In genomic region chr10:93282526-93282964, GRCm38 (mm10) we compare ENCODE assay signal across 9 mouse cellular contexts. TPM values are rescaled to one million over a fixed set of nuclear protein-coding genes. Genes with fewer than 3 reads are reported as not detected.
DNase-seq lines count a peak whose midpoint lies in the region; ATAC-seq and TF ChIP-seq lines count a peak whose summit lies in the region.
"Had no signal": no experiment of that assay in that cellular context is flagged by ENCODE, and none has a peak within 500 bp of the region (broad histone marks: within the 10 kb centered on the region; RNA-seq: fewer than 3 reads in every experiment).

No protein-coding gene starts in this region.

- H3K4me2 ChIP-seq in midbrain, embryonic 11.5 days: no peak overlapping the region
- H3K4me2 ChIP-seq in neural tube, embryonic 14.5 days (ENCODE audit: low read depth, low read length): no peak overlapping the region

- no peak for TF ChIP-seq CTCF in kidney, adult 2 months (conservative IDR thresholded peaks at IDR 0.05; ENCODE audit: insufficient read depth, insufficient read length, low read depth, low read length)

- H3K9me3 ChIP-seq in midbrain, embryonic 10.5 days (replicated peaks): no peaks in the 10 kb centered on the region
- H3K9me3 ChIP-seq in midbrain, embryonic 11.5 days (ENCODE audit: control insufficient read depth, low read length): no peaks in the 10 kb centered on the region
- H3K9me3 ChIP-seq in neural tube, embryonic 14.5 days (ENCODE audit: control insufficient read depth, low read length): no peaks in the 10 kb centered on the region

- no peak for ATAC-seq in midbrain, embryonic 11.5 days (ENCODE audit: low FRiP score)
- peak; percentile 42; the same call in 1 of the 2 replicates for ATAC-seq in neural tube, embryonic 14.5 days (ENCODE audit: low read depth)

- H3K27ac ChIP-seq in midbrain, embryonic 10.5 days (replicated peaks): 0 out of 2 replicates have a peak overlapping the region, but pooled peaks have one; percentile 23
- no peak overlapping the region for H3K27ac ChIP-seq in midbrain, embryonic 11.5 days (ENCODE audit: low read depth, low read length)
- peak overlapping the region; percentile 40 for H3K27ac ChIP-seq in kidney, adult 2 months (ENCODE audit: insufficient read depth, low read depth, low read length)
- H3K27ac ChIP-seq in neural tube, embryonic 14.5 days (ENCODE audit: low read depth, low read length): no peak overlapping the region

- H3K4me3 ChIP-seq in midbrain, embryonic 10.5 days: no peak overlapping the region
- no peak overlapping the region for H3K4me3 ChIP-seq in midbrain, embryonic 11.5 days (ENCODE audit: low read depth, low read length)
- no peak overlapping the region for H3K4me3 ChIP-seq in kidney, adult 2 months (ENCODE audit: insufficient read depth, low read depth, low read length)
- no peak overlapping the region for H3K4me3 ChIP-seq in neural tube, embryonic 14.5 days (ENCODE audit: low read depth, low read length)
- H3K4me3 ChIP-seq: myocyte had no signal

- 59% methylated on average over 12 of the region's 12 CpGs for WGBS in midbrain, embryonic 10.5 days
- WGBS in midbrain, embryonic 11.5 days: 55% methylated on average over 12 of the region's 12 CpGs
- 41% methylated on average over 12 of the region's 12 CpGs for WGBS in kidney, adult 2 months
- 19% methylated on average over 12 of the region's 12 CpGs for WGBS in neural tube, embryonic 14.5 days

- TF ChIP-seq POLR2A in kidney, adult 2 months (IDR thresholded peaks at IDR 0.05; ENCODE audit: low read depth, low read length): no peak

- H3K9ac ChIP-seq in midbrain, embryonic 11.5 days (ENCODE audit: low read length): no peak overlapping the region
- H3K9ac ChIP-seq in neural tube, embryonic 14.5 days (replicated peaks; ENCODE audit: low read depth, low read length): no peak overlapping the region

- peaks cover 13% of the 10 kb centered on the region for H3K4me1 ChIP-seq in midbrain, embryonic 10.5 days
- no peaks in the 10 kb centered on the region for H3K4me1 ChIP-seq in midbrain, embryonic 11.5 days (ENCODE audit: control insufficient read depth, insufficient read depth, low read length)
- H3K4me1 ChIP-seq in kidney, adult 2 months (ENCODE audit: control insufficient read depth, insufficient read depth, low read length): peaks cover 4% of the 10 kb centered on the region
- 0 out of 2 replicates have a peak, but pooled peaks cover 3% of the 10 kb centered on the region for H3K4me1 ChIP-seq in neural tube, embryonic 14.5 days (ENCODE audit: control insufficient read depth, insufficient read depth, low read length)

- H3K27me3 ChIP-seq in midbrain, embryonic 10.5 days (ENCODE audit: low read depth, poor library complexity, severe bottlenecking): no peaks in the 10 kb centered on the region
- H3K27me3 ChIP-seq in midbrain, embryonic 11.5 days (ENCODE audit: control insufficient read depth, insufficient read depth, low read length): no peaks in the 10 kb centered on the region
- no peaks in the 10 kb centered on the region for H3K27me3 ChIP-seq in kidney, adult 2 months (replicated peaks; ENCODE audit: control insufficient read depth, insufficient read depth, low read length)
- no peaks in the 10 kb centered on the region for H3K27me3 ChIP-seq in neural tube, embryonic 14.5 days (ENCODE audit: control insufficient read depth, insufficient read depth, low read length)

- 0 out of 2 replicates have a peak, but pooled peaks cover 11% of the 10 kb centered on the region for H3K36me3 ChIP-seq in midbrain, embryonic 10.5 days
- no peaks in the 10 kb centered on the region for H3K36me3 ChIP-seq in midbrain, embryonic 11.5 days (ENCODE audit: control insufficient read depth, insufficient read depth, low read length)
- H3K36me3 ChIP-seq in kidney, adult 2 months (ENCODE audit: control insufficient read depth, insufficient read depth, low read length): no peaks in the 10 kb centered on the region
- no peaks in the 10 kb centered on the region for H3K36me3 ChIP-seq in neural tube, embryonic 14.5 days (ENCODE audit: control insufficient read depth, insufficient read depth, low read length)

- DNase-seq in midbrain, embryonic 10.5 days (ENCODE audit: low spot score): no peak
- no peak for DNase-seq in midbrain, embryonic 11.5 days (ENCODE audit: low spot score, missing footprints)
- DNase-seq in heart, adult 11 months: peak; percentile 98
- peak; percentile 87 for DNase-seq in kidney, adult 2 months
- no peak for DNase-seq in frontal cortex, postnatal 10 days (ENCODE audit: low spot score in 2 of 2)
- no peak for DNase-seq in adipocyte (ENCODE audit: low spot score)
- DNase-seq in testis, postnatal 10 days (ENCODE audit: low spot score): no peak

RNA-seq across cellular contexts. Expression of gene Elk3, which starts 28.4 kb away (rescaled TPM):
- 9.8 and 10.6 TPM in 2 replicates for polyA plus RNA-seq in midbrain, embryonic 10.5 days (2016; fragmentation: Nextera tagmentation; extraction: Ambion mirVana)
- polyA plus RNA-seq in midbrain, embryonic 11.5 days (2014; fragmentation: Nextera tagmentation; extraction: Ambion mirVana): 12.2 and 13.6 TPM in 2 replicates
- polyA plus RNA-seq in kidney, adult 2 months (2012; rRNA removed): 27.5 and 28.1 TPM in 2 replicates
- polyA plus RNA-seq in neural tube, embryonic 14.5 days (2014; fragmentation: Nextera tagmentation; extraction: Ambion mirVana): 5.7 and 10.8 TPM in 2 replicates

Comparison
In these comparisons a context has a peak if more than half of its experiments do, and no peak if none do; other contexts are left out.
1. H3K27ac ChIP-seq: peak in midbrain, embryonic 10.5 days (single experiment) and kidney, adult 2 months (single experiment); none in midbrain, embryonic 11.5 days (single experiment) and neural tube, embryonic 14.5 days (single experiment).
2. DNase-seq: peak in heart, adult 11 months (single experiment) and kidney, adult 2 months (single experiment); none in midbrain, embryonic 10.5 days (single experiment), midbrain, embryonic 11.5 days (single experiment), frontal cortex, postnatal 10 days (0 of 2), adipocyte (single experiment) and testis, postnatal 10 days (single experiment).